Mouse (Mus musculus) regulatory T cell (primary cell): ENCODE measurements around the gene Xlr4a.
"Not testable (repeated sequence)": the region's sequence is repeated elsewhere in the genome, so short reads cannot be mapped to it uniquely, and the experiment has no call there.

Source experiments
- in situ Hi-C: fragments of 300-600 bp; cut with MboI, MseI; formaldehyde crosslinking; loops from one replicate; pipeline ENCODE4 v1.15.1; 2025; ENCODE audit warnings: high pct_unique_total_duplicates

The Xlr4a gene

GRCm38 (mm10) chrX:73082267-73083055 lies at the start of gene Xlr4a:
Gene Xlr4a, minus strand, starts transcription at chrX:73082478.
- in situ Hi-C loops, result not testable (repeated sequence)

- in situ Hi-C loops, result not testable (repeated sequence)
These were observed 40.9 kb upstream of the Xlr4a start for GRCm38 (mm10) chrX:73122859-73123829.

- in situ Hi-C loops, result not testable (repeated sequence)
These were observed 34.5 kb upstream of the Xlr4a start, which contains the start of gene Gm14685 for GRCm38 (mm10) chrX:73116747-73117146. Gene Gm14685, plus strand, starts transcription at chrX:73117047.

GRCm38 (mm10) chrX:73096941-73097508 lies 14.7 kb upstream of the Xlr4a start, which contains the start of gene Xlr3a:
Gene Xlr3a, minus strand, starts transcription at chrX:73097095.
- in situ Hi-C loops, result loop anchor here (5.0 kb wide), 2 partner anchors 1600 to 1810 kb away; no protein-coding TSS in a partner anchor

- in situ Hi-C loops, result not testable (repeated sequence)
These were observed 15.4 kb downstream of the Xlr4a start for GRCm38 (mm10) chrX:73066765-73067312.

GRCm38 (mm10) chrX:73064415-73064793 lies 17.9 kb downstream of the Xlr4a start, which contains the start of gene Pnma3:
Gene Pnma3, plus strand, starts transcription at chrX:73064787.
- in situ Hi-C loops, result loop anchor here (5.0 kb wide), 1 partner anchor 368 kb away; no protein-coding TSS in a partner anchor

GRCm38 (mm10) chrX:73063512-73064414 lies 18.5 kb downstream of the Xlr4a start:
- in situ Hi-C loops, result loop anchor here (5.0 kb wide), 1 partner anchor 369 kb away; no protein-coding TSS in a partner anchor

- in situ Hi-C loops, result loop anchor here (5.0 kb wide), 1 partner anchor 370 kb away; no protein-coding TSS in a partner anchor
These were observed 20.0 kb downstream of the Xlr4a start for GRCm38 (mm10) chrX:73062323-73062722.

GRCm38 (mm10) chrX:73061528-73061927 lies 20.8 kb downstream of the Xlr4a start:
- in situ Hi-C loops, result loop anchor here (5.0 kb wide), 1 partner anchor 371 kb away; no protein-coding TSS in a partner anchor

- in situ Hi-C loops, result loop anchor here (5.0 kb wide), 1 partner anchor 343 kb away; the partner anchor contains the start of gene Gm18336
These were observed 28.3 kb downstream of the Xlr4a start for GRCm38 (mm10) chrX:73053860-73054563.

GRCm38 (mm10) chrX:73039666-73040065 lies 42.6 kb downstream of the Xlr4a start:
- in situ Hi-C loops, result no loop called here

GRCm38 (mm10) chrX:73038831-73039230 lies 43.4 kb downstream of the Xlr4a start:
- in situ Hi-C loops, result no loop called here

GRCm38 (mm10) chrX:73037003-73037402 lies 45.3 kb downstream of the Xlr4a start, which contains the start of gene Pnma5:
Gene Pnma5, minus strand, starts transcription at chrX:73037103.
- in situ Hi-C loops, result no loop called here
